Mouse (Mus musculus): ENCODE measurements at regions not wholly inside any gene's neighbourhood (a gene's known extent, or its start where the extent isn't known, plus 50 kb on each side); places are given as distances from the start of the nearest gene placed in this dataset.

DNA sequence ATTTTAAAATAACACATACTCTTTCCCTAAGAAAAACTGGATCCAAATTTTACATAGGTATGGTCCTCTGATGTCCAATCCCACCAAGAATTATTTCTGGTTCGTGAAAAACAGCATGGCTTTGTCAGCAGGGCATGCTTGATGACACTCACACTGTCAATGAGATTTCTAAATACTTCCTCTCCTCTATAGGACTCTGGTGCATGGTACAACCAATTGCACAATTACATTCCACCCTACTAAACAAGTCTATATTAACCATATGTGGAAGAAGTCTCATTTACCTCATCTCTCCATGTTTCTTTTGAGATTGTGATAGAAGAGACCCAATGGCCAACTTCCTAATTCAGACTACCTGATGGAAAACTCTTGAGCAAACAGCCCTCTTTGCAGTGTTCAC, 81.2 kb upstream of the Elmo1 start:
- TF ChIP-seq EP300 (IDR thresholded peaks at IDR 0.05) (no peak), CTCF (IDR thresholded peaks at IDR 0.05) (no peak)

Measured in lung, postnatal 0 days (tissue).